Mouse (Mus musculus) regulatory T cell (primary cell): ENCODE results near the gene Rad51b.

Experiments used
- in situ Hi-C: fragments of 300-600 bp; cut with MboI, MseI; formaldehyde crosslinking; loops from one replicate; pipeline ENCODE4 v1.15.1; 2025; ENCODE audit warnings: high pct_unique_total_duplicates

The Rad51b gene

DNA sequence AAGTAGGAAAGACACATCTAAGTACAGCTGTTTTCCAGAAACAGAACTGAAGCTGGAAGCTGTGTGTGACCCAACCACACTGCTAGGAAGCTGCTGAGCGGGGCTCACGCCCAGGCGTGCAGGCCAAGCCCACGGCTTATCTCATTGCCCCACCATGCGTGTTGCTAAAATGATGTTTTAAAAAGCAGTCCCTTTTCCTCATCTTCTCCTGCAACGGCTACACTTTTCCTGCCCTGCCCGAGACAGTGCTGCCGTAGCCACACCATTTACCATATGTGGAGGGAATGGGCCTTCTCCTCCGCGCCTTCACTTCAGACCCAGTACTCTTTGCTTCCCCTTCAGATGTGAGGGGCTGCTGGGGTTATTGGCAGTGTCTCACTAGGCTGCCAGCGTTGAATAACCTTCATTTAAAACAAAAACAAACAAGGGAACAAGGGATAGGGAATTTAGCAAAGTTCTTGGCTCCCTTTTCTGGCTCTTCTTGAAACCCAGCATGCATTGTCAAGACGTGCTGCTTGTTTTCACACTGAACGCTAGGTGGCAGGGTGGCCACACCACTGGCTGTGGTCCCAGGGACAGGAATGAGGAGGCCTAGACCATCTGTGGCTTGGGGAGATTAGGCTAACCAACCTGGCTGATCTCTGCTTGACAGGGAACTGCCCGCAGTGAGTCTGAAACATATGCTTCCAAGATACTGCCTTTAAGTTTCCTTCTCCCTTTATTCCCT is 315.4 kb downstream of the Rad51b start:
- in situ Hi-C loops, result loop anchor here (5.0 kb wide), 1 partner anchor 510 kb away; no protein-coding TSS in a partner anchor

DNA sequence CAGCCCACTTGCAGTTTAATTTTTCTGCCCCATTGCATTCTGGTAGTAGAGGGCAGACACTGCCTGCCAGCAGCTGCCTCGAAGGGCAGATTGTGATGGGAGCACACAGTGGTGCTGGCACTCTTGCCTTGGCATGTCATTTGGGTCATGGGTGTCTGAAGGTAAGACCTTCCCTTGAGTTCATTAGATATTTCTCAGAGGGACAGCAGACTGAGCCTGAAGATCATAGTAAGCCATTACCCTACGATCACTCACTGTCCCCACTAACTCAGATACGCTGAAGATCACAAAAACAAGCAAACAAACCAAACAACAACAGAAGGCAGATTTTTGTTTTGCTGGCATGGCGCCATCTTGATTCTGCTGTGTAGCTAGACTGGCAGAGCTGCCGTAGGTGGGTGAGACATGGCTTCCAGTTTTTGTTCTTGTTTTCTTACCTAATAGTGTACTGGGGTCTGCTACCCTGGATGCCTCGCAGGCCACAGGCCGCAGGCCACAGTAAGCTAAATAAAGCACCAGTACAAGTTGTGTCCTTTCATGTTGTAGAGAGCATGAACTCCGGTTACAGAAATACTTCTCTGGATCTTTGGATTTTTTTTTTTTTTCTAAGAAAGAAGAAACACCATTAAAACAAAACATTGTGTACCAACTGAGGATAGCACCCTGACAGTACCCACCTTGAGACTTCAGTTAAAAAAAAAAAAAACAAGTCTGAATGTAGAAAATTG is 316.1 kb downstream of the Rad51b start:
- in situ Hi-C loops, result loop anchor here (5.0 kb wide), 1 partner anchor 509 kb away; no protein-coding TSS in a partner anchor

DNA sequence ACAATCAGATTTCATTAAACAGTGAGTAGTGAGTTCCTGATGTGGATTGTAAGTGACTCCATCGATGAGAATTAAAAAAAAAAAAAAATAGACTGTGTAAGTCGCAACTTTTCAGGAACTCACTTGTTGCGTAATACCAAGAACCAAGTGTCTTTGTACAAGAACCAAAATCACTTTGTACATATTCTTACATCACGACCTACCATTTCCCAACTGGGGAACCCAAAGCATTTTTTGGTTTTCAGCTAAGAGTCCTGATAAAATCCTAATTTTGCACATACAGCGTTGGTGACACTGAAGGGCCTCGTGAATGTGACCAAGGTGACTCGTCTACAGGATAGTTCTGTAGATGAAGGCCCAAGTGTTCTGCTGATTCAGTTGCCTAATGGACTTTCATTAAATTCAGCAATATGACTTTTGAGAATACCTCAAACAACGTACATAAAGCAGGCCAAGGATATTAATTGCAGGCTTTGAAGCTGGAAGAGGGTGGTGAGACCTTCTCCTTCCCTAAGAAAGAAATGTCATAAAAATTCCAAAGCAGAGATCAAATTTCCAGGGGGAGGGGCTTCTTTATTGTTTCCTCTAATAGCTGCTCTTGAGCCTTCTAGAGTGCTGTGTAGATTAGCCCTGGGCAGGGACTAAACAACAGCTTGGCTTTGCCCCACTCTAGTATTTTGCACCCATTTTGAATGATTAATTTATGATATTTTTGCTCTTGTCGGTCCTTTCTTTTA is 316.9 kb downstream of the Rad51b start:
- in situ Hi-C loops, result loop anchor here (5.0 kb wide), 1 partner anchor 508 kb away; no protein-coding TSS in a partner anchor

DNA sequence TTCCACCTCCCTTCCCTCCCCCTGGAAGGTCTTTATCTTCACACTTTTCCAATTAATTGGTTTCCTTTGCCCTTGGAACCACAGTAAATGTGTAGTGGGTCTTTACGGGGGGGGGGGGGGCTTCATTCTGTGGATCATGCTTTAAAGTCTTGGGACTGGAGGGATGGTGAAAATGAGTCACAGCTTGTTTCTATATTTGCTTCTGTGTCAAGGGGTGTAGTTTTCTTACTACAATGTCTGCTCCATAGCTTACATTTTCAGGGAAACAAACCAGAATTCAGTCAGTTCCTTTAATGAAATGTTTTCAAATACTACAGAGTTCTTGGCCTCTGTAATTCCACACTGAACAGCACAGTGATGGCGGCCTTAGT is 317.5 kb downstream of the Rad51b start:
- in situ Hi-C loops, result loop anchor here (5.0 kb wide), 1 partner anchor 508 kb away; no protein-coding TSS in a partner anchor

DNA sequence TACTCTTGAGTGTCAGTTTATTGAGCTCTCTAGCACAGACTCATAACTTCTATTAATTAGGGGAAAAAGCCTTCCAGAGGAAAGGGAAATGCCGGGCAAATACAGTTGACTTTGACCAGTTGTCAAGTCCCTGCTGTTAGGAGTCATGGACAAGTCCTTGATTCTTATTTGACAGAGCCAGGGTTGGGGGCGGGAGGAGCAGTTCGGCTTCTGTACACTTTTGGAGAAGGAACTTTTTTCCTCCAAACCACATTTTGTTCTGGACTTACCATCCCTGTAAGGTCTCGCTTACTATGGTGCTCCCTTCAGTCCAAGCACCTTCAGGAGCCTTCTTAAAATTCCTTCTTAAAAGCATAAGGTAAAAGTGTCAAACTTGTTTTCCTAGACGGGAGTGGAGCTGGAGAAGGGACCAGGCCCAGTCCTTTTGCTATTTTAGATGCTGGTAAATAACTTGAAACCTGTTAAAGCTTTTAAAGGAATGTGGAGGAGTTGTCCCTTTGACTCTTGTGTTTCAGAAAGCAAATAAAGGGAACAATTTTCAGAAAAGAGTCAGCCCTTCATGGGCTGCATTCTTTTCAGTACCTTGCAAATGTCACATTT is 318.7 kb downstream of the Rad51b start:
- in situ Hi-C loops, result no loop called here

DNA sequence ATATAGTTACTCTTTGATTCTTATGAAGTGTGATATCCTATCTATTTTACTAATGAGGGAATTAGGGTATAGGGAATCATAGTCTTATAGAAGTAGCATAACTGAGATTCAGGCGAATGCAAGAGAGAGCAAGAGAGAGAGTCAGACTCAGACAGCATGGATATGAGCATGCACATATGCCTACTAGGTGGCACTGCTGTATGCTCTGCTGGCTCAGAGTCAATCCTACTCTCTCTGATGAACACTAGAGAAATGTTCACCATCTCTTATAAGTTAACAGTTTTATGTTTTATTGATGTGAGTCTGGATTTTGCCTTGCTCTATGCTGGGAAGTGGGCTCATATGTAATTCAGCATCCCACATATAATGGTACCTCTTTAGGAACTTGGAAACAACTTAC is 321.9 kb downstream of the Rad51b start:
- in situ Hi-C loops, result no loop called here

DNA sequence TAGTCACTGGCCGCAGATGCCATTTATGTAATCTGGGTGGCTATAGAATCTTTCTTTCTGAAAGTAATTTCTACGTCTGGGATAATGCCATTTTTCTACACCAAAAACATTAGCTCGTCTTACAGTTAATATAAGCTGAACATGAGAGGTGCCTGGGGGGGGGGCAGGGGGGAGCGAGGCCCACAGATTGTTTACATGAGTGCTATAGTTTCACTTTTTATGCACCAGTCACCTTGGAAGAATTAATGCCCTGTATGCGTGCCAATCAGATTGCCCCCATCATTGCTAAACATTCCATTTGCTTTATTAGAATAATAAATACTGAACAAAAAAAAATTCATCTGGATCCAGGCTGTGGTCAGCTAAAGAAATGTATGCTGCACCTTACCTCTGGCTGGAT is 323.6 kb downstream of the Rad51b start:
- in situ Hi-C loops, result no loop called here

DNA sequence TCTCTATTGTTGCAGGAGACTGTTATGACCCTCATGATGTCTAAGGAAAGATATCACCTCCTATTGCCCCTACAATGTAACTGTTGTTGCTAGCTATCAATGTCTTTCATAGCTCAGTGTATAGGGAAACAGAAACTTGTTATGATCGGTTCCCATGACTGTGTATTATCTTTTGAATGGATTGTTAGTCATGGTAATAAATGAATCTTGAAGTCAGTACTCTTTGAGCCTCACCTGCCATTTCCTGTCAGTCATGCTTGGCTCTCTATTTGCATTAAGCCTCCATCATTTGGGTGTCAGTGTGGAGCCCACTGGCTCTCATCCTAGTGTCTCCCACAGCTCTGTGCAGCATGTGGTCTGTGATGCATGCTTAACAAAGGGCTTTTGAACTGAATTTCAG is 326.2 kb downstream of the Rad51b start:
- in situ Hi-C loops, result no loop called here

DNA sequence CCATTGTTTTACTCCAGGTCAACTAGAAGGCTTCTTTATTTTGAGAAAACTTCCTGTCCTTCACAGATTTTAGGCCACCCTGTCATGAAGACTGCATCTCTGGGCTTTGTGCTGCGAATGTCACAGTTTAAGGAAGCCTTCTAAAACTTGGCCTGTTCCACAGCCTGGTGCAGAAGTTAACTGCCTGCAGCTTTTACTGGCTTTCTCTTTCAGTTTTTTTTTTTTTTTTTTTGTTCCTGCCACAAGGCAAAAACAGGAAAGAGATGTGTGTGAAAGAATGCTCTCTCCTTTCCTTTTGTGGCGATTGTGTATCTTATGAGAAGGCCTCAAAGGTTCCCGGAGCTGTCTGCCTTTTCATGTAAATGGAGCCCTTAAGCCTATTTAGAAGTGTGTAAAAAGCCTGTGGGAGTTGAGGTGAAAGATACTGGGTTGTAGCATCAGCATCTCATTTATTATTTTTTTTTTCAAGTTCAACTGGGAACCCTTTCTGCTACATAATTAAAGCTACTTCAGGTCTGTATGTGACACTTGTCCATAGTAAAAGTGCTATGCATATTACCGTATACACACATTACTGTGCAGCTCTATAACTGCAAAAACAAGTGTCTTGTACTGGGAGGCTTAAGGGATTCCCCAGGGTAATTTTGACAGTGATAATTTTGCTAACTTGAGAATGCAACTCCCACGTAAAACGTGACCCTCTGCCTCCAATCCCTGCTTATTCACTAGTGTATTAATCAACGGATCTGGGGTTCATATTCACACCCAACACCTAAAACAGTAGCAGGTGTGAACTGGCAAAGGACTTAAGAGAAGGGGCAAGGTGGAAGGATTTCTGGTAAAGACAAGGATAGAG is 328.8 kb downstream of the Rad51b start:
- in situ Hi-C loops, result no loop called here

DNA sequence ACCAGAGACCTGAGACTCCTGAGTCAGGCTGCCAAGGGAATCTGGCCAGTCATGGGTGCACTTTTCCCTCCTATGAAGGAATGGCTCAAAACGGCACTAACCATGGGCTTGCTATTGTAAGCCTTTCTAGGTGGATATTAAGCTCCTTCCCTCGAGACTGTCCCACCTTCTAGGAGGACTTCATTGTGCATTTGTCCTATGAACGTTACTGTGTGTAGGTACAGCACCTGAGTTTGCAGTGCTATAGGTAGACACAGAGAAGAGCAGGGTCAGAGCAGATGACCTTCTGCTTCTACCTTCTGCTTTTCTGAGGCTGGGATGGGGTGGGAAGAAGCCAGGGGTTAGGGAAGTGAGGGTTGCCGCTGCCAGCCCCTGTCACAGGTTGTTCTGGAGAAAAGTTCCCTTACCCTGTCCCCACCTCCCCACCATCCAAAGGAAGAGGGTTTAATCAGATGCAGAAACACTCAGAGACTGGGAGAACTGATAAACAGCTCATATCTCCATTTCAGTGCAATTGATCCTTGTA is 329.5 kb downstream of the Rad51b start:
- in situ Hi-C loops, result no loop called here

DNA sequence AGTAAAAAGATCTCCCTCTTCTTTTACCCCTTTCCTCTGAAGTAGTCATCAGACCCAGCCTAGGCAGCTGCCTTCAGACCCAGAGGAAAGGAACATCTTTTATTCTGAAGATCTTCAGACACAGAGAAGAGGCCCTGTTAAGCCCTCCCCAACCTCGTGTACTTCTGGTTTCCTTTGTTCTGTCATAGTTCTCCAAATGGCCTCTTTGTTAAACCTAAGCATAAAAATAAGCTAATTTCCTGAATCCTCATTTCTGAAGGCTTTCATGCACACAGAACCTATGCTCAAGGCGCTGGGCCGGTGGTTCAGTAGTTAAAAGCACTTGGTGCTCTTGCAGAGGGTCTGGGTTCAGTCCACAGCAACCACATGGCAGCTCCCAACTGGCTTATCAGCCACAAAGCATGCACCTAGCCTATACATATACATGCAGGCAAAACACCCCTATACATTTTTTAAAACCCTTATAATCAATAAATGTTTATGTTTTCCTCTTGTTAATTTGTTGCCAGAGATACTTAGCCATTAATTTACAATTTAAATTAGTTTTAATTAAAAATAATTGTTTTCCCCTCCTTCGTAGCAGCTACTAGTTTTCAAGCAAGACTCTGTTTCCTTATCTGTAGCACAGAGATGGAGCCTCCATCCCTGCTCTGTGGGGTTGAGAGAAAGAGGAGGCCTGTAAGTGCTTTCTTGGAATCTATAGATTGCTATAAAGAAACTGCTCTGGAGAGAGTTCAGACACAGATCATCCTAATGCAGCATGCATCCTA is 330.5 kb downstream of the Rad51b start:
- in situ Hi-C loops, result no loop called here

DNA sequence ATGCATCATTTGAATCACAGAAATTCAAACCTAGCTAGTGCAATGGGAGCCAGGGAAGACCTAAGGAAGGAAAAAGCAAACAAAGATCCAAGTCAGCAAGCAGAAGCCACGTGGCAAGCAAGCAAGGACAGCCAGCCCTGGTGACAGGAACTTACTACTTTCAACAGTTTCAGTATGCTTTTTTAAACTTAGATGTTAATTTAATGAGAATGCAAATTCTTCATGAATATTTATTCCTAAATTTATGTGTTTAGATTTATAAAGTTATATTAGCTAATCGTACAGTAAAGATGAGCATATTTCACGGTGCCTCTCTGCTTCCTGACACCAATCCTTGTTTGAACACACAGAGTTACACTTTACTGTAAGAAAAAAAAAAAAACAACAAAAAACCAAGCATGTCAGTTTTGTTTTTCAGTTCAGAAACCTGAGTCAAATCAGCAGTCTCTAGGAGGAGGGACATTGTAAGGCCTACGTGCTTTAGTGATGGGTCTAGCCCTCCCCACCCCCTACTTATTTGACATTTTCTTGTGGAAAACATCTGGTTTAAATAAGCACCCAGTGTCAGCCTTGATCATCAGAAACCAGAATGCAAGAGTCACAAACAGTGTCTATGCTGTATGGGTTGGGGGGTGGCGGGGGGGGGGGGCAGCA is 331.2 kb downstream of the Rad51b start:
- in situ Hi-C loops, result no loop called here

DNA sequence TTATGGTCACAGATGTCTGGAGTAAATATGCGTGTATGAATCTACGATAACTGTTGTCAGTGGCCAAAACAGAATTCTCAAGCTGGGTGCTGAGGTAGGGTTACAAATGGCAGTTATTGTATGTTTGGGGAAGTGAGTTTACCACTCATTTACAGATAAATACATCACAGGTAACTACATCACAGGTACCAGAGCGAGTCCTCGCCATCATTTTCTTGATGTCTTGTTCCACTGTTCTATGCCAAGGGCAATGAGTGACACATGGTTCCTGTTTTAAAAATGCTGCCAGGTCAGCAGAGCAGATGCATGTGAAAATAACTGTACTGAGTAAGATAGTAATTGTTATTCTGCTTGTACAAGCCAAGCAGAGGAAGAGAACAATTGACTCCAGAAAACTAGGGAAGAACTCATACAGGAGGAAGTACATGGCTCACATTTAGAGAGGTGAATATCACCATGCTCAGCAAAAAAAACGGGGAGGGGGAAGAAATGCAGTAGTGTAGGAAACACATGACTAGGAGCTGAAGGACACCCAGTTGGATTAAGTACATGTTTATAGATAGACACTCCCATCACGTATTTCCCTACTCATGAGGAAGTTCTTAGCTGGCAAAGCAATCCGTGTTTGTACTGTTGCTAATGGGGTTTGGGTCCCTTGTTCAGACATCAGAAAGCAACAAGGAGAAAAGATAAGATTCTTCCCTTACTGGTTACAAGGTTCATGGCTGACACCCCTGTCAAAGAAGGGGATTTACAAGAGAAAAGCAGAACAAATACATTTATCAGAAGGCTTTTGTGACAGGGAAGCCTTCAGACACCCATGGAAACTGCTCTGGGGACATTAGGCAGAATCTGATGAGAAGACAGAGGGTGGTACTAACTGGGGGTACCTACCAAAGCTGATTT is 333.1 kb downstream of the Rad51b start:
- in situ Hi-C loops, result no loop called here

DNA sequence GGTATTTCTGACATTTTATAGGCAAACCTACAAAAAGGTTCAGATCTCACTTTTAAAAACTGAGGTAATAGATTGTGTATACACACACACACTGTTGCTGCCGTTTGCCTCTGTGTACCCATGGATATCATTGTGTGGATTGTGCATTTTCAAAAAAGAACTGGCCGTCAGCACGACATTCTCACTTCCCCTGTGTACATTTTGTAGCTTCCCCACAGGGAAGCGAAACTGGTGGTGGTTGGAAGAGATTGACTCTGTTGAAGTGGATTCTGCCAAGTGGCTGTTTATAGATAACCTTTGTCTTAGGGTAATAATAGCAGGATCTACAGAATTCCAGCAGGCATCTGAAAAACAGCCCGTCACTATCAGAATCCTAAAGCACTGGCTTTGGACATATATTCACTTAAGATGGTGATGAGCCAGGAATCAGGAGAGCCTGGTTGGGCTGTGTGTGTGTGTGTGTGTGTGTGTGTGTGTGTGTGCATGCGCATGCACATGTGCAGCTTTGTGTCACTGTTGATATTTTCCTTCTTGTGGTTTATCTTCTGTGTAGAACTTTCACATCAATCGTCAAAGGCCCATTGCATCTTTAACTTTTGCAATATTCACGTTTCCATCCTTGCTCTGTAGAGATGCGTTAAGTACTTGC is 336.5 kb downstream of the Rad51b start:
- in situ Hi-C loops, result no loop called here

DNA sequence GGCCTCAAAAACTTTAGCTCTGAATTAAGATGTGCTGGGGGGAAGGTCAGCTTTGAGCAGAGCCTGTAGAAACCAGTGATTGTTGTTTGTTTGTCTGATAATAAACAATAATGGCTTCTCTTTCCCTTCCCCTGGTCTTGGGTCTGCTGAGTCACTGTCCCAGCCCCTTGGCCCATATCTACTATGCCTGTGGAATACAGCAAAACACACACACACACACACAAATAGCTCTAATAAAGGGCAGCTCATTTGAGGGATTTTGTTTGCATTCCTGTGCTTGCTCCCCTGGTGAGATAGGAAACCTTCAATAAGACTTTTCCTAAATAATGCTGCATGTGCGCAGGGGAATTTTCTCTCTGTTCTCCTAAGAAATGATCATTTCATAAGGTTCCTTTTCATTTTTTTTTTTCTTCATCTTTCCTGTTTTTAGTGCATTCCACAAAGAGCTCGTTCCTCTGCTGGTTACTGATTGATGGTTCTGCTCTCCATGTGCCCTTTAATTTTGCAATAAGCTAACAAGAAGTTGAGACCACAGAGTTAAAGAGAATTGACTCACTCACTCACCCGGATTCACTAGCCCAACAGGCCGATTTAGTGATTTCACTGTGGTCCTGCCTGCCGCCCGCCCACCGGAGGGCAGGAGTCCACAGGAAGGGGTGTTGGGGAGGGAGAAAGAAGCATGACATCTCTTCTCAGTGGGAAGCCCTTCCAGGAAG is 344.6 kb downstream of the Rad51b start:
- in situ Hi-C loops, result no loop called here

DNA sequence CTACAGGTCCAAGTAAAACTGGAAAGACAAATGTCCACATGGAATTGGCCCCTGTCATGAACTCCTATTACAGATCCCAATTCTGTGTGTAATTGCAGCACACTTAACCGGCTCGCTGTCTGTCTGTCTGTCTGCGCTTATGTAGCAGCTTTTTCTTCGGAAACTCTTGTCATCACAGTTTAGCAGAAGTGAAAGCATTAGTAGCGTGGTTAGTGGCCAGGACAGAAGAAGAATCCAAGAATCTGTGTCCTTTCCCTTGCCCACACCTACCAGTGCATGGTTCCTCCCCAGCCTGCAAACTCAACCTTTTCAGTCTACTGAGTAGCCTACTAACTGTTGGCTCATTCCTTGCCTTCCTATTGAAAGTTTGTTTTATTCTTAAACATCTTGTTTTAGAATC is 345.6 kb downstream of the Rad51b start:
- in situ Hi-C loops, result no loop called here

DNA sequence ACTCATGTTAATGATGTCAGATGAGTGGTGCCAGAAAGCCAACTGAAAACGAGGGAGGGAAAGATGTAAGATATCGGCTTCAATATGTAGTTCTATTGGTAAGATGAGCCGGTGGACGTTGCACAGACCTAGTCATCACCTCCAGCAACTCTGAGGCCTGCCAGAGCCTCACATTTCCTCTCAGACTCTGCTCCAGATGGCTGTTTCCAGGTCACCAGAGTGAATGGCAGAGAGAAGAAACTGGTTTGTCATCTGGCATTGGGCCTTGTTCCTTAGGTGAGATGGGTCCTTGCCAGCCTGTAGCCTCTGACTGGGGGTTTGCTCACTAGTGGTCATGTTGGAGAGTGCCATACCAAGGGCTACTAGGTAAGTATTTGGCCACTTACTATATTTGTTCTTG is 348.6 kb downstream of the Rad51b start:
- in situ Hi-C loops, result no loop called here
